In genomic region chr8:104443125-104443679, GRCm38 (mm10) we compare ENCODE assay signal across 8 mouse cellular contexts. TPM values are rescaled to one million over a fixed set of nuclear protein-coding genes. Genes with fewer than 3 reads are reported as not detected.
DNase-seq lines count a peak whose midpoint lies in the region; ATAC-seq and TF ChIP-seq lines count a peak whose summit lies in the region.

No protein-coding gene starts in this region.

- peaks cover 25% of the 10 kb centered on the region for H3K36me3 ChIP-seq in kidney, embryonic 14.5 days (ENCODE audit: control insufficient read depth, insufficient read depth, low read length)
- no peaks in the 10 kb centered on the region; the same call in 1 of the 2 replicates for H3K36me3 ChIP-seq in kidney, adult 2 months (ENCODE audit: control insufficient read depth, insufficient read depth, low read length)
- peaks cover 24% of the 10 kb centered on the region for H3K36me3 ChIP-seq in hindbrain, embryonic 14.5 days (replicated peaks; ENCODE audit: control insufficient read depth, insufficient read depth)
- peaks cover 12% of the 10 kb centered on the region for H3K36me3 ChIP-seq in midbrain, embryonic 16.5 days (ENCODE audit: control insufficient read depth, insufficient read depth, low read length)

- no peaks in the 10 kb centered on the region for H3K27me3 ChIP-seq in kidney, embryonic 14.5 days (ENCODE audit: control insufficient read depth, insufficient read depth, low read length)
- H3K27me3 ChIP-seq in kidney, adult 2 months (replicated peaks; ENCODE audit: control insufficient read depth, insufficient read depth, low read length) = no peaks in the 10 kb centered on the region
- no peaks in the 10 kb centered on the region for H3K27me3 ChIP-seq in hindbrain, embryonic 14.5 days (ENCODE audit: control insufficient read depth, insufficient read depth, low read length)
- H3K27me3 ChIP-seq in midbrain, embryonic 16.5 days (ENCODE audit: control insufficient read depth, insufficient read depth, low read depth, low read length) = no peaks in the 10 kb centered on the region

- peak overlapping the region; percentile 31; the same call in 1 of the 2 replicates for H3K4me2 ChIP-seq in kidney, embryonic 14.5 days (replicated peaks; ENCODE audit: low read depth, low read length)
- peak overlapping the region; percentile 85 for H3K4me2 ChIP-seq in hindbrain, embryonic 14.5 days (replicated peaks)
- H3K4me2 ChIP-seq in midbrain, embryonic 16.5 days (ENCODE audit: low read length) = peak overlapping the region; percentile 32

- DNase-seq in kidney, adult 2 months = no peak
- DNase-seq in hindbrain, embryonic 14.5 days (ENCODE audit: low spot score) = no peak
- no peak for DNase-seq in right cerebral cortex, postnatal 25 days
- no peak for DNase-seq in yolk sac, embryonic 10.5 days (ENCODE audit: low spot score)
- DNase-seq in gastrocnemius, postnatal 36 days = no peak

- 62% methylated on average over 7 of the region's 7 CpGs for WGBS in kidney, embryonic 14.5 days
- WGBS in kidney, adult 2 months = 60% methylated on average over 7 of the region's 7 CpGs
- 67% methylated on average over 7 of the region's 7 CpGs for WGBS in hindbrain, embryonic 14.5 days
- WGBS in midbrain, embryonic 16.5 days = 60% methylated on average over 7 of the region's 7 CpGs

- H3K4me3 ChIP-seq in kidney, embryonic 14.5 days (ENCODE audit: low read length) = peak overlapping the region; percentile 94
- H3K4me3 ChIP-seq in kidney, adult 2 months (ENCODE audit: insufficient read depth, low read depth, low read length) = no peak overlapping the region
- peak overlapping the region; percentile 93; the same call in 1 of the 2 replicates for H3K4me3 ChIP-seq in brown adipose tissue, adult 24 weeks (ENCODE audit: insufficient read depth, low read depth, low read length)
- peak overlapping the region; percentile 94 for H3K4me3 ChIP-seq in hindbrain, embryonic 14.5 days (replicated peaks; ENCODE audit: low read length)
- H3K4me3 ChIP-seq in midbrain, embryonic 16.5 days (ENCODE audit: low read depth, low read length) = peak overlapping the region; percentile 96

- H3K4me1 ChIP-seq in kidney, embryonic 14.5 days (ENCODE audit: control insufficient read depth, insufficient read depth, low read length) = peaks cover 9% of the 10 kb centered on the region
- H3K4me1 ChIP-seq in kidney, adult 2 months (ENCODE audit: control insufficient read depth, insufficient read depth, low read length) = peaks cover 8% of the 10 kb centered on the region
- peaks cover 3% of the 10 kb centered on the region for H3K4me1 ChIP-seq in brown adipose tissue, adult 24 weeks (ENCODE audit: control insufficient read depth, insufficient read depth, insufficient read length, low read length)
- peaks cover 17% of the 10 kb centered on the region for H3K4me1 ChIP-seq in hindbrain, embryonic 14.5 days (replicated peaks; ENCODE audit: control insufficient read depth, insufficient read depth, low read length)
- peaks cover 17% of the 10 kb centered on the region for H3K4me1 ChIP-seq in midbrain, embryonic 16.5 days (ENCODE audit: control insufficient read depth, insufficient read depth, low read length)

- peak overlapping the region; percentile 93 for H3K9ac ChIP-seq in kidney, embryonic 14.5 days (ENCODE audit: low read depth, low read length)
- H3K9ac ChIP-seq in hindbrain, embryonic 14.5 days = peak overlapping the region; percentile 97; the same call in 1 of the 2 replicates
- no peak overlapping the region for H3K9ac ChIP-seq in midbrain, embryonic 16.5 days (ENCODE audit: low read depth, low read length)

- H3K27ac ChIP-seq in kidney, embryonic 14.5 days (ENCODE audit: low read depth, low read length) = no peak overlapping the region
- H3K27ac ChIP-seq in kidney, adult 2 months (ENCODE audit: insufficient read depth, low read depth, low read length) = no peak overlapping the region
- no peak overlapping the region for H3K27ac ChIP-seq in brown adipose tissue, adult 24 weeks (replicated peaks; ENCODE audit: low read depth, low read length)
- H3K27ac ChIP-seq in hindbrain, embryonic 14.5 days = no peak overlapping the region; the same call in 1 of the 2 replicates
- H3K27ac ChIP-seq in midbrain, embryonic 16.5 days (ENCODE audit: low read length) = no peak overlapping the region; the same call in 1 of the 2 replicates

- TF ChIP-seq POLR2A in kidney, adult 2 months (IDR thresholded peaks at IDR 0.05; ENCODE audit: low read depth, low read length) = no peak

- peak; percentile 21; the same call in 1 of the 2 replicates for ATAC-seq in kidney, embryonic 14.5 days (ENCODE audit: low FRiP score, low TSS enrichment)
- ATAC-seq in hindbrain, embryonic 14.5 days (ENCODE audit: low FRiP score) = peak; percentile 18; the same call in 1 of the 2 replicates
- ATAC-seq in midbrain, embryonic 16.5 days = peak; percentile 60

- intact Hi-C loops in gastrocnemius, postnatal 36 days (cut with DNase I) = loop anchor here (2.0 to 5.0 kb wide), 2 partner anchors 98 to 129 kb away; no protein-coding TSS in a partner anchor

- no peak for TF ChIP-seq CTCF in kidney, adult 2 months (conservative IDR thresholded peaks at IDR 0.05; ENCODE audit: insufficient read depth, insufficient read length, low read depth, low read length)

- no peaks in the 10 kb centered on the region for H3K9me3 ChIP-seq in kidney, embryonic 14.5 days (ENCODE audit: control insufficient read depth, low read length)
- H3K9me3 ChIP-seq in hindbrain, embryonic 14.5 days (ENCODE audit: control insufficient read depth, low read length) = no peaks in the 10 kb centered on the region
- no peaks in the 10 kb centered on the region for H3K9me3 ChIP-seq in midbrain, embryonic 16.5 days (replicated peaks; ENCODE audit: control insufficient read depth, low read length, poor library complexity, severe bottlenecking)

RNA-seq across cellular contexts. Expression of gene Dync1li2, which starts 0.4 kb away (rescaled TPM):
- 25.8 and 56.6 TPM in 2 replicates for polyA plus RNA-seq in kidney, embryonic 14.5 days (2014; fragmentation: Nextera tagmentation; extraction: Ambion mirVana)
- polyA plus RNA-seq in kidney, adult 2 months (2012; rRNA removed) = 14.7 and 20.3 TPM in 2 replicates
- polyA plus RNA-seq in brown adipose tissue, adult 24 weeks (2012; ENCODE audit: insufficient read depth, insufficient read length, missing spikeins) = 29.1 and 29.3 TPM in 2 replicates
- 89.9 and 96.5 TPM in 2 replicates for polyA plus RNA-seq in hindbrain, embryonic 14.5 days (2014; fragmentation: Nextera tagmentation; extraction: Ambion mirVana)
- polyA plus RNA-seq in midbrain, embryonic 16.5 days (2015; fragmentation: Nextera tagmentation; extraction: Ambion mirVana) = 114 and 136 TPM in 2 replicates
- total RNA-seq in gastrocnemius, postnatal 36 days (2021) = 100 to 1,000 TPM in 1 of 2 experiments, 10 to 100 TPM in 1; 82.6 to 121 TPM

RNA-seq across cellular contexts. Expression of gene Cmtm4, which starts 47.6 kb away (rescaled TPM):
- polyA plus RNA-seq in kidney, embryonic 14.5 days (2014; fragmentation: Nextera tagmentation; extraction: Ambion mirVana) = 5.6 and 6.4 TPM in 2 replicates
- polyA plus RNA-seq in kidney, adult 2 months (2012; rRNA removed) = 31.4 and 32.4 TPM in 2 replicates
- polyA plus RNA-seq in brown adipose tissue, adult 24 weeks (2012; ENCODE audit: insufficient read depth, insufficient read length, missing spikeins) = 21.5 and 32.4 TPM in 2 replicates
- polyA plus RNA-seq in hindbrain, embryonic 14.5 days (2014; fragmentation: Nextera tagmentation; extraction: Ambion mirVana) = 3.5 and 3.8 TPM in 2 replicates
- polyA plus RNA-seq in midbrain, embryonic 16.5 days (2015; fragmentation: Nextera tagmentation; extraction: Ambion mirVana) = 2.7 TPM in 2 replicates
- total RNA-seq in gastrocnemius, postnatal 36 days (2021) = 1 to 10 TPM; 4.2 to 4.9 TPM

Comparison
In these comparisons a context has a peak if more than half of its experiments do, and no peak if none do; other contexts are left out.
1. H3K4me2 ChIP-seq: peak in every context shown above with its lines; median percentile 85 in hindbrain, embryonic 14.5 days; 32 in midbrain, embryonic 16.5 days; 31 in kidney, embryonic 14.5 days.